Mouse (Mus musculus): ENCODE measurements around the gene Ugt1a7c. TPM values are rescaled to one million over a fixed set of nuclear protein-coding genes. Genes with fewer than 3 reads are reported as not detected.
"Not testable (repeated sequence)": the region's sequence is repeated elsewhere in the genome, so short reads cannot be mapped to it uniquely, and the experiment has no call there.

The Ugt1a7c gene
- total and polyA plus RNA-seq, 3 experiments, result not detected

DNA sequence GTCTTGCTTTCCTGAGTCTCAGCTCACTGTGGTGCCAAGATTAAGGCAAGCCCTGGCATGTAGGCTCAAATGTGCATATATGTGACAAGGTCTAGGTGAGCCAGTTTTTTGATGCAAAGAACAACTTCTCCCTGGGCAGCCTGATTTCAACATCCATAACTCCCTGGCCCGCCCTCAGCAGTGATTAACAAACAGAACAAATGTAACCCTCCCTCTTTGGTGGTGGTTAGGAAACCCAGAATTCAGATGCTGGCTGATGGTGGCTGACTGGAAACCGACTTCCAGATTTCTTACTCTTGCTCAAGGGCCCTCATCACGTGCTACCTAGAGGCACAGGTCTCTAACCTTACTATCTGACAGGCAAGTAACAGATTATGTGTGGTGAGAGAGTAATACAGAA is 8.2 kb downstream of the Ugt1a7c start, which contains the start of gene Ugt1a6b:
Gene Ugt1a6b, plus strand, starts transcription at position 234 of the 400 bp plus-strand sequence.
- peak; percentile 20 for DNase-seq (ENCODE audit: low read depth, low spot score)
- not testable (repeated sequence) for H3K79me2 ChIP-seq (ENCODE audit: control insufficient read depth, insufficient read depth, low read length, poor library complexity); H3K9ac ChIP-seq (ENCODE audit: control insufficient read depth, low read depth, low read length, poor library complexity, severe bottlenecking); H3K36me3 ChIP-seq (ENCODE audit: control insufficient read depth in 1 of 2, insufficient read depth in 2 of 2, low read length in 2 of 2); H3K9me3 ChIP-seq (replicated peaks; ENCODE audit: insufficient read depth, low read length); H3K27me3 ChIP-seq (ENCODE audit: control insufficient read depth in 1 of 2, insufficient read depth in 2 of 2, low read length in 2 of 2); H3K4me3 ChIP-seq (ENCODE audit: control insufficient read depth in 1 of 2, insufficient read depth in 1 of 2, low read depth in 2 of 2, low read length in 2 of 2); H3K27ac ChIP-seq (ENCODE audit: control insufficient read depth, low read depth, low read length)
- H3K4me1 ChIP-seq (ENCODE audit: control insufficient read depth in 1 of 2, insufficient read depth in 2 of 2, low read length in 2 of 2), result peaks cover 0 to 14% of the 10 kb centered on the region in 2 experiments; a peak in 3 of 4 replicates
- peak; percentile 53; the same call in 1 of the 2 replicates for TF ChIP-seq USF1 (IDR thresholded peaks at IDR 0.05; ENCODE audit: low read depth, low read length)
- TF ChIP-seq EP300 (IDR thresholded peaks at IDR 0.05; ENCODE audit: low read depth in 1 of 2, low read length in 2 of 2), result peak in 1 of 2 experiments; percentile 29; a peak in 1 of 4 replicates
- TF ChIP-seq TCF12 (IDR thresholded peaks at IDR 0.05; ENCODE audit: low read depth, low read length), result peak; percentile 17; the same call in 1 of the 2 replicates
- TF ChIP-seq BHLHE40 (IDR thresholded peaks at IDR 0.05; ENCODE audit: borderline replicate concordance, low read depth, low read length), result 0 out of 2 replicates have a peak, but pooled peaks have one; percentile 37

DNA sequence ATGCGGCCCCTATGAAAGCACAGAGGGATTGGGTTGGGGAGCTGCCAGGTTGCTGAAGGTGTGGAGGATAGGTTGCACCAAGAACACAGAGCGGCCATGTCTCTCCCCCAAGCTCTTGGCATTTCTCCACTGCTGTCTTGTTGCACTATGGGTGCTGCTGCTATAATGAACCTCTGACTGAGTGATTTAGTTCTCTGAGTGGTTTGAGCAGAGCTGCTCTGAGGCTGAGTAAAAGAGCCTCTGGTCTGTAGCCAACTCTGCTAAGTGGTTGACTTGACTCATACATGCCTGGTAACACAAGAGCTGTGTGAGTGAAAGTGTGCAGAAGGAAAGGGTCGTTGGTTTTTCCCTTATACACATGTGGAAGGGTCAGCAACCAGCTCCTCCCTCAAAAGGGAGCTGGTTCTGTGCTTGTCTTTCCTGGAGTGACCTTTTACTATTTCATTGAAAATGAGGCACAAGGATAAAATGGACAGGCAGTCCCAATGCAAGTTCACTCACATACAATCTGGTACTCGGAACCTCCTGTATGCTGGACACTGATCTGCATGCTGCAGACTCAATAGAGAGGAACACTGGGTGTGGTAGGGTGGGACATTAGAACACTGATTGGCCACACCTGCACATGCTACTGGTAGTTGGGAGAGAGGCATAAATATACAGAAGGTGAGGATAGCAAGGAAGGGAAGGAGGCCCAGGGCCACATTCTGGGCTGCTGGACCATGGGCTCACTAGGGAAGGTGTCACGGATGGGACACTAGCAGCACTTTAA is 9.0 kb downstream of the Ugt1a7c start:
- not testable (repeated sequence) for H3K27ac ChIP-seq (ENCODE audit: control insufficient read depth, low read depth, low read length); H3K9ac ChIP-seq (ENCODE audit: control insufficient read depth, low read depth, low read length, poor library complexity, severe bottlenecking); DNase-seq (ENCODE audit: low read depth, low spot score); H3K36me3 ChIP-seq (ENCODE audit: control insufficient read depth in 1 of 2, insufficient read depth in 2 of 2, low read length in 2 of 2); H3K9me3 ChIP-seq (replicated peaks; ENCODE audit: insufficient read depth, low read length); H3K27me3 ChIP-seq (ENCODE audit: control insufficient read depth in 1 of 2, insufficient read depth in 2 of 2, low read length in 2 of 2); H3K4me3 ChIP-seq (ENCODE audit: control insufficient read depth in 1 of 2, insufficient read depth in 1 of 2, low read depth in 2 of 2, low read length in 2 of 2); H3K79me2 ChIP-seq (ENCODE audit: control insufficient read depth, insufficient read depth, low read length, poor library complexity)
- H3K4me1 ChIP-seq (ENCODE audit: control insufficient read depth in 1 of 2, insufficient read depth in 2 of 2, low read length in 2 of 2), result peaks cover 0 to 14% of the 10 kb centered on the region in 2 experiments; a peak in 3 of 4 replicates

DNA sequence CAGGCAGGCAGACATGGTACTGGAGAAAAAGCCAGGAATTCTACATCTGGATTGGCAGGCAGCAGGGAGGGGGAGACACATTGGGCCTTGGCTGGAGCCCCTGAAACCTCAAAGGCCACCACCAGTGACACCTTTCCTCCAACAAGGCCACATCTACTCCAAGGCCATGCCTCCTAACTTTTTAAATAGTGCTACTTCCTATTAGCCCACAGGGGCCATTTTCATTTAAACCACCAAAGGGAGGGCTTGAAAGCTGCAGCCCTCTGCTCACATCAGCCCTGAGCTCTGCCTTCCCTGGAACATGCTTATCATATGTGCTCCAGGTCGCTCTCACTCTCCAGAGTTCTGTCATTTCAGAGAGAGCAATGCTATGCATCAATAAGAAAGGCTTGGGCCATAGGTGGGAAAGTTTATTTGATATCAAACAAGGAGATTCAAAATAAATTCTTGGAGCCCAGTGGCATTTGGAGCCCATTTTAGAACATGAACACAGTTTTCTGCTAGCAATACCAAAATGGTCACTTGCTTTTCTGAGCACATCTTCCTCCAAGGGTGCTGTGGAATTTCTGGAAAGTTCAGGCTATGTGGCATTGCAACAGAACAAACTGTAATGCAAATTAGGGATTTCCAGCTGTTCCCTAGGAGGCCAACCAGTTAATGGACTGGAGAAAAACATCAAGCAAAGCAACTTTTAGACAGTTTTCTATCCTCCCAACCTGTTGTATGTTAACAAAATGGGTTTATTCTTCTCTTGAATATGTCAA is 10.0 kb downstream of the Ugt1a7c start:
- peaks cover 0 to 9% of the 10 kb centered on the region in 2 experiments; a peak in 2 of 4 replicates for H3K36me3 ChIP-seq (ENCODE audit: control insufficient read depth in 1 of 2, insufficient read depth in 2 of 2, low read length in 2 of 2)
- DNase-seq (ENCODE audit: low read depth, low spot score), result no peak
- no peak overlapping the region for H3K4me3 ChIP-seq (ENCODE audit: control insufficient read depth in 1 of 2, insufficient read depth in 1 of 2, low read depth in 2 of 2, low read length in 2 of 2)
- H3K27ac ChIP-seq (ENCODE audit: control insufficient read depth, low read depth, low read length), result no peak overlapping the region
- no peaks in the 10 kb centered on the region for H3K79me2 ChIP-seq (ENCODE audit: control insufficient read depth, insufficient read depth, low read length, poor library complexity)
- no peaks in the 10 kb centered on the region for H3K9me3 ChIP-seq (replicated peaks; ENCODE audit: insufficient read depth, low read length)
- peaks cover 0 to 14% of the 10 kb centered on the region in 2 experiments; a peak in 3 of 4 replicates for H3K4me1 ChIP-seq (ENCODE audit: control insufficient read depth in 1 of 2, insufficient read depth in 2 of 2, low read length in 2 of 2)
- no peak for TF ChIP-seq POLR2AphosphoS5 (IDR thresholded peaks at IDR 0.05; ENCODE audit: borderline replicate concordance, low read depth, low read length)
- no peak for TF ChIP-seq NELFE (IDR thresholded peaks at IDR 0.05; ENCODE audit: low read depth, low read length)
- no peak for TF ChIP-seq MEF2A (IDR thresholded peaks at IDR 0.05; ENCODE audit: extremely low read depth, insufficient replicate concordance, low read depth, low read length, poor library complexity, severe bottlenecking)
- TF ChIP-seq ZNF384 (IDR thresholded peaks at IDR 0.05; ENCODE audit: low read depth, low read length), result no peak
- no peaks in the 10 kb centered on the region for H3K27me3 ChIP-seq (ENCODE audit: control insufficient read depth in 1 of 2, insufficient read depth in 2 of 2, low read length in 2 of 2)
- H3K9ac ChIP-seq (ENCODE audit: control insufficient read depth, low read depth, low read length, poor library complexity, severe bottlenecking), result no peak overlapping the region
